Mouse (Mus musculus): ENCODE measurements at regions not wholly inside any gene's neighbourhood (a gene's known extent, or its start where the extent isn't known, plus 50 kb on each side); places are given as distances from the start of the nearest gene placed in this dataset.

GRCm38 (mm10) chr10:119058493-119059020, 181.3 kb downstream of the Cand1 start:
- DNase-seq (ENCODE audit: low read depth in 1 of 2, low spot score in 2 of 2) = no peak

- DNase-seq (ENCODE audit: low read depth in 1 of 2, low spot score in 2 of 2) = no peak
Measured at GRCm38 (mm10) chr10:119055199-119055785, 184.6 kb downstream of the Cand1 start.

- DNase-seq (ENCODE audit: low read depth in 1 of 2, low spot score in 2 of 2) = no peak
Measured at GRCm38 (mm10) chr10:119054191-119055175, 184.5 kb upstream of the Dyrk2 start.

GRCm38 (mm10) chr10:119052441-119053041, 182.5 kb upstream of the Dyrk2 start:
- DNase-seq (ENCODE audit: low read depth in 1 of 2, low spot score in 2 of 2) = no peak

GRCm38 (mm10) chr10:119051598-119051997, 181.6 kb upstream of the Dyrk2 start:
- no peak for DNase-seq (ENCODE audit: low read depth in 1 of 2, low spot score in 2 of 2)

- DNase-seq (ENCODE audit: low read depth in 1 of 2, low spot score in 2 of 2) = no peak
Measured at GRCm38 (mm10) chr10:119050017-119050685, 180.1 kb upstream of the Dyrk2 start.

- no peak for DNase-seq (ENCODE audit: low read depth in 1 of 2, low spot score in 2 of 2)
Measured at GRCm38 (mm10) chr10:119048643-119049420, 178.8 kb upstream of the Dyrk2 start.

GRCm38 (mm10) chr10:119045059-119045458, 175.1 kb upstream of the Dyrk2 start:
- no peak for DNase-seq (ENCODE audit: low read depth in 1 of 2, low spot score in 2 of 2)

GRCm38 (mm10) chr10:119043069-119043468, 173.1 kb upstream of the Dyrk2 start:
- no peak for DNase-seq (ENCODE audit: low read depth in 1 of 2, low spot score in 2 of 2)

GRCm38 (mm10) chr10:119040205-119040604, 170.2 kb upstream of the Dyrk2 start:
- DNase-seq (ENCODE audit: low read depth in 1 of 2, low spot score in 2 of 2) = no peak

GRCm38 (mm10) chr10:119039732-119040131, 169.7 kb upstream of the Dyrk2 start:
- no peak for DNase-seq (ENCODE audit: low read depth in 1 of 2, low spot score in 2 of 2)

GRCm38 (mm10) chr10:119038991-119039390, 169.0 kb upstream of the Dyrk2 start:
- no peak for DNase-seq (ENCODE audit: low read depth in 1 of 2, low spot score in 2 of 2)

- DNase-seq (ENCODE audit: low read depth in 1 of 2, low spot score in 2 of 2) = no peak
Measured at GRCm38 (mm10) chr10:119037781-119038180, 167.8 kb upstream of the Dyrk2 start.

GRCm38 (mm10) chr10:119035863-119036262, 165.9 kb upstream of the Dyrk2 start:
- DNase-seq (ENCODE audit: low read depth in 1 of 2, low spot score in 2 of 2) = no peak

GRCm38 (mm10) chr10:119034396-119034795, 164.4 kb upstream of the Dyrk2 start:
- no peak for DNase-seq (ENCODE audit: low read depth in 1 of 2, low spot score in 2 of 2)

- DNase-seq (ENCODE audit: low read depth in 1 of 2, low spot score in 2 of 2) = no peak
Measured at GRCm38 (mm10) chr10:119031282-119032275, 161.6 kb upstream of the Dyrk2 start.

GRCm38 (mm10) chr10:119028480-119029137, 158.6 kb upstream of the Dyrk2 start:
- DNase-seq (ENCODE audit: low read depth in 1 of 2, low spot score in 2 of 2) = peak in 1 of 2 experiments; percentile 1

- no peak for DNase-seq (ENCODE audit: low read depth in 1 of 2, low spot score in 2 of 2)
Measured at GRCm38 (mm10) chr10:119027241-119027901, 157.4 kb upstream of the Dyrk2 start.

All from monocyte, adult 2 months (primary cell).